Mouse (Mus musculus) ES-Bruce4 (cell line): ENCODE results near the gene Stkld1.

Experiments
- CTCF ChIP-seq: IDR thresholded peaks from one replicate; pipeline ENCODE4 v1.8.1; 2011; ENCODE audit warnings: low read depth, low read length
- EP300 ChIP-seq: IDR thresholded peaks from 2 replicates; pipeline ENCODE4 v1.6.1; 2011; ENCODE audit warnings: low read depth, low read length; ENCODE audit not compliant: insufficient read depth
- POLR2A ChIP-seq: IDR thresholded peaks from one replicate; pipeline ENCODE4 v1.8.1; 2011; ENCODE audit warnings: low read length; ENCODE audit not compliant: insufficient read depth

- TF ChIP-seq CTCF: no peak
- no peak for TF ChIP-seq POLR2A
- no peak for TF ChIP-seq EP300
These were observed 27.9 kb upstream of the Stkld1 start for GRCm38 (mm10) chr2:26905936-26906335.
